Mouse (Mus musculus) embryo, embryonic 10 days (tissue): ENCODE measurements at regions not wholly inside any gene's neighbourhood (a gene's known extent, or its start where the extent isn't known, plus 50 kb on each side); places are given as distances from the start of the nearest gene placed in this dataset.
"Not testable (repeated sequence)": the region's sequence is repeated elsewhere in the genome, so short reads cannot be mapped to it uniquely, and the experiment has no call there.

Experiments
- DNase-seq: peaks from one replicate; pipeline ENCODE4 v3.0.0-alpha.2; 2015; ENCODE audit warnings: low spot score

- DNase-seq = not testable (repeated sequence)
Observed at GRCm38 (mm10) chr12:77526581-77526980, 288.7 kb downstream of the Fut8 start.

- no peak for DNase-seq
Observed at GRCm38 (mm10) chr12:77527499-77527898, 289.6 kb downstream of the Fut8 start.

GRCm38 (mm10) chr12:77527953-77528865 lies 290.3 kb downstream of the Fut8 start:
- no peak for DNase-seq

GRCm38 (mm10) chr12:77528868-77529271 lies 290.9 kb downstream of the Fut8 start:
- no peak for DNase-seq

- DNase-seq = no peak
Observed at GRCm38 (mm10) chr12:77529414-77529813, 291.5 kb downstream of the Fut8 start.

- DNase-seq = no peak
Observed at GRCm38 (mm10) chr12:77529955-77530354, 292.0 kb downstream of the Fut8 start.

- no peak for DNase-seq
Observed at GRCm38 (mm10) chr12:77531294-77531693, 293.4 kb downstream of the Fut8 start.

- no peak for DNase-seq
Observed at GRCm38 (mm10) chr12:77532547-77532946, 294.6 kb downstream of the Fut8 start.

- DNase-seq = no peak
Observed at GRCm38 (mm10) chr12:77533606-77534005, 295.7 kb downstream of the Fut8 start.

GRCm38 (mm10) chr12:77534079-77534478 lies 296.2 kb downstream of the Fut8 start:
- DNase-seq = no peak

GRCm38 (mm10) chr12:77535147-77535546 lies 297.2 kb downstream of the Fut8 start:
- DNase-seq = no peak

- no peak for DNase-seq
Observed at GRCm38 (mm10) chr12:77537139-77537848, 299.4 kb downstream of the Fut8 start.

- DNase-seq = no peak
Observed at GRCm38 (mm10) chr12:77539661-77540431, 301.9 kb downstream of the Fut8 start.

GRCm38 (mm10) chr12:77541051-77541765 lies 303.3 kb downstream of the Fut8 start:
- DNase-seq = no peak

GRCm38 (mm10) chr12:77541826-77542225 lies 303.9 kb downstream of the Fut8 start:
- DNase-seq = no peak

- DNase-seq = no peak
Observed at GRCm38 (mm10) chr12:77543651-77544050, 305.7 kb downstream of the Fut8 start.

GRCm38 (mm10) chr12:77546165-77546564 lies 308.2 kb downstream of the Fut8 start:
- no peak for DNase-seq

- peak; percentile 71 for DNase-seq
Observed at GRCm38 (mm10) chr12:77568286-77568685, 330.4 kb downstream of the Fut8 start.

GRCm38 (mm10) chr12:77570501-77570900 lies 332.6 kb downstream of the Fut8 start:
- peak; percentile 11 for DNase-seq

GRCm38 (mm10) chr12:77571071-77571470 lies 333.1 kb downstream of the Fut8 start:
- DNase-seq = no peak

GRCm38 (mm10) chr12:77575046-77575445 lies 337.1 kb downstream of the Fut8 start:
- DNase-seq = peak; percentile 25

- no peak for DNase-seq
Observed at GRCm38 (mm10) chr12:77588297-77588696, 350.4 kb downstream of the Fut8 start.
